ENCODE assay signal across 11 mouse cellular contexts in the genomic region with DNA sequence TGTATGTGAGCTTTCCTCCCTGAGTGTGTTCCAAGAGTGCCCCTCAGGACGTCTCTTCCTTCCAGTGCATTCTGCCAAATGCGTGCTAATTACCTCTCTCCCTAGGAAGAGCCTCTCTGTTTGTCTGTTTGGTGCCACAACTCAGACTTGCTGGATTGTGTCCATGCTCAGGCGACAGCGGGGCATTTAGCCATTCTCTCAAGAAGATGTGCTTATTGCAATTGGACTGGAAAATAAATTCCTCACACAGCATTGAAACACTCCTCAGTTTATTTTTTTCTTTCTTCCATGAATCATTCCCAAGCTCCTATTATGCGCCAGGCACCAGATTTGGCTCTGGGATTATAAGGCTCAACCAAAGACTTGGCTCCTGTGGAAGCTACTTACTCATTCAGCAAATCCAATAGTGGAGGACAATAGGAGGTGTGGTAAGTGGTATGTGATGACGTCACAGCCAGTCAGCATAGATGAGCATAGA. TPM values are rescaled to one million over a fixed set of nuclear protein-coding genes. Genes with fewer than 3 reads are reported as not detected.
A peak's percentile ranks its signal among the peaks of the same experiment; 100 is the strongest.
DNase-seq lines count a peak whose midpoint lies in the region; ATAC-seq and TF ChIP-seq lines count a peak whose summit lies in the region.
"Had no signal": no experiment of that assay in that cellular context is flagged by ENCODE, and none has a peak within 500 bp of the region (broad histone marks: within the 10 kb centered on the region; RNA-seq: fewer than 3 reads in every experiment).

No protein-coding gene starts in this region.

- no peaks in the 10 kb centered on the region for H3K27me3 ChIP-seq in forebrain, embryonic 11.5 days (ENCODE audit: control insufficient read depth, insufficient read depth, low read length)
- H3K27me3 ChIP-seq in forebrain, embryonic 10.5 days (ENCODE audit: poor library complexity, severe bottlenecking): no peaks in the 10 kb centered on the region
- H3K27me3 ChIP-seq in midbrain, postnatal 0 days (ENCODE audit: insufficient read depth, low read length): no peaks in the 10 kb centered on the region

- H3K4me3 ChIP-seq in forebrain, embryonic 11.5 days (ENCODE audit: low read depth, low read length): no peak overlapping the region
- no peak overlapping the region for H3K4me3 ChIP-seq in forebrain, embryonic 10.5 days
- no peak overlapping the region for H3K4me3 ChIP-seq in midbrain, postnatal 0 days (ENCODE audit: low read depth, low read length)
- H3K4me3 ChIP-seq: erythroblast, embryonic 14.5 days had no signal

- H3K9ac ChIP-seq in forebrain, embryonic 11.5 days (ENCODE audit: low read length): no peak overlapping the region
- H3K9ac ChIP-seq in midbrain, postnatal 0 days (replicated peaks; ENCODE audit: low read length, poor library complexity, severe bottlenecking): no peak overlapping the region

- H3K27ac ChIP-seq in forebrain, embryonic 11.5 days (ENCODE audit: low read depth, low read length): no peak overlapping the region
- no peak overlapping the region for H3K27ac ChIP-seq in forebrain, embryonic 10.5 days
- no peak overlapping the region; the same call in 1 of the 2 replicates for H3K27ac ChIP-seq in midbrain, postnatal 0 days (ENCODE audit: low read depth, low read length)

- no peak overlapping the region for H3K4me2 ChIP-seq in forebrain, embryonic 11.5 days (ENCODE audit: low read depth, low read length, severe bottlenecking)
- H3K4me2 ChIP-seq in midbrain, postnatal 0 days (ENCODE audit: low read depth, low read length, poor library complexity, severe bottlenecking): no peak overlapping the region

- WGBS in forebrain, embryonic 11.5 days: 59% methylated on average over 6 of the region's 6 CpGs
- 68% methylated on average over 6 of the region's 6 CpGs for WGBS in forebrain, embryonic 10.5 days
- WGBS in midbrain, postnatal 0 days: 42% methylated on average over 6 of the region's 6 CpGs

- H3K9me3 ChIP-seq in forebrain, embryonic 11.5 days (ENCODE audit: control insufficient read depth, low read length): no peaks in the 10 kb centered on the region
- no peaks in the 10 kb centered on the region for H3K9me3 ChIP-seq in forebrain, embryonic 10.5 days
- no peaks in the 10 kb centered on the region for H3K9me3 ChIP-seq in midbrain, postnatal 0 days (ENCODE audit: low read length)

- no peaks in the 10 kb centered on the region for H3K36me3 ChIP-seq in forebrain, embryonic 11.5 days (ENCODE audit: control insufficient read depth, insufficient read depth, low read length)
- H3K36me3 ChIP-seq in forebrain, embryonic 10.5 days (replicated peaks): no peaks in the 10 kb centered on the region
- H3K36me3 ChIP-seq in midbrain, postnatal 0 days (ENCODE audit: insufficient read depth, low read length): no peaks in the 10 kb centered on the region

- 0 out of 2 replicates have a peak, but pooled peaks cover 2% of the 10 kb centered on the region for H3K4me1 ChIP-seq in forebrain, embryonic 11.5 days (replicated peaks; ENCODE audit: control insufficient read depth, insufficient read depth, low read length)
- peaks cover 16% of the 10 kb centered on the region for H3K4me1 ChIP-seq in forebrain, embryonic 10.5 days
- peaks cover 4% of the 10 kb centered on the region; the same call in 1 of the 2 replicates for H3K4me1 ChIP-seq in midbrain, postnatal 0 days (ENCODE audit: insufficient read depth, low read length)

- 0 out of 2 replicates have a peak, but pooled peaks have one; percentile 15 for ATAC-seq in forebrain, embryonic 11.5 days (replicated peaks; ENCODE audit: low FRiP score)
- ATAC-seq in midbrain, postnatal 0 days (ENCODE audit: low FRiP score): peak; percentile 80

- TF ChIP-seq CTCF in midbrain, postnatal 0 days (IDR thresholded peaks at IDR 0.05): no peak

- DNase-seq in forebrain, embryonic 11.5 days (ENCODE audit: low spot score): no peak
- DNase-seq in forebrain, embryonic 10.5 days (ENCODE audit: extremely low spot score, low spot score): no peak
- peak; percentile 64 for DNase-seq in brain, embryonic 18.5 days (ENCODE audit: low read depth, low spot score)
- peak; percentile 3 for DNase-seq in gonadal fat pad, adult 2 months (ENCODE audit: low read depth)
- DNase-seq in midbrain, postnatal 0 days (ENCODE audit: low spot score): peak; percentile 86
- DNase-seq in adrenal gland, postnatal 36 days: no peak
- no peak for DNase-seq in adrenal gland, adult 2 months
- no peak for DNase-seq in B cell, adult 2 months
- DNase-seq: adrenal gland, postnatal 25 days had no signal

RNA-seq across cellular contexts. Expression of a gene that starts 45.8 kb away (rescaled TPM):
- 104 and 105 TPM in 2 replicates for polyA plus RNA-seq in forebrain, embryonic 11.5 days (2014; fragmentation: Nextera tagmentation; extraction: Ambion mirVana)
- polyA plus RNA-seq in forebrain, embryonic 10.5 days (2016; fragmentation: Nextera tagmentation; extraction: Ambion mirVana): 95.4 and 96.4 TPM in 2 replicates
- 0.30 and 0.43 TPM in 2 replicates for polyA plus RNA-seq in gonadal fat pad, adult 2 months (2012; rRNA removed)
- 3.5 and 3.7 TPM in 2 replicates for total RNA-seq in midbrain, postnatal 0 days (2014; rRNA removed)
- polyA plus RNA-seq in midbrain, postnatal 0 days (2015; fragmentation: Nextera tagmentation; extraction: Ambion mirVana): 4.2 and 4.7 TPM in 2 replicates
- 1 to 10 TPM; 3.2 to 4.1 TPM for total RNA-seq in adrenal gland, postnatal 36 days (2021)
- 1 to 10 TPM; 1.0 to 2.0 TPM for total RNA-seq in adrenal gland, adult 2 months (2021)
- polyA plus RNA-seq in adrenal gland, adult 2 months (2012; rRNA removed): 0.11 and 0.13 TPM in 2 replicates
- polyA plus RNA-seq: liver, adult 2 months had no signal

Comparison
In these comparisons a context has a peak if more than half of its experiments do, and no peak if none do; other contexts are left out.
1. DNase-seq: peak in brain, embryonic 18.5 days (single experiment), gonadal fat pad, adult 2 months (single experiment) and midbrain, postnatal 0 days (single experiment); none in forebrain, embryonic 11.5 days (single experiment), forebrain, embryonic 10.5 days (single experiment), adrenal gland, postnatal 36 days (0 of 2), adrenal gland, adult 2 months (single experiment) and B cell, adult 2 months (0 of 2).
2. RNA of a gene that starts 45.8 kb away (polyA plus RNA-seq): 104 to 105 TPM in forebrain, embryonic 11.5 days and 95.4 to 96.4 TPM in forebrain, embryonic 10.5 days; 4.2 to 4.7 TPM in midbrain, postnatal 0 days, 0.30 to 0.43 TPM in gonadal fat pad, adult 2 months and 0.11 to 0.13 TPM in adrenal gland, adult 2 months; every median in the first group is over 10 times any median in the second.